Mouse (Mus musculus): ENCODE data around the gene Pcgf6. TPM values are rescaled to one million over a fixed set of nuclear protein-coding genes. Genes with fewer than 3 reads are reported as not detected.
"Not testable (repeated sequence)": the region's sequence is repeated elsewhere in the genome, so short reads cannot be mapped to it uniquely, and the experiment has no call there.

Gene Pcgf6
- polyA plus RNA-seq, 1 experiment from 2014 or later = 19.5 TPM

DNA sequence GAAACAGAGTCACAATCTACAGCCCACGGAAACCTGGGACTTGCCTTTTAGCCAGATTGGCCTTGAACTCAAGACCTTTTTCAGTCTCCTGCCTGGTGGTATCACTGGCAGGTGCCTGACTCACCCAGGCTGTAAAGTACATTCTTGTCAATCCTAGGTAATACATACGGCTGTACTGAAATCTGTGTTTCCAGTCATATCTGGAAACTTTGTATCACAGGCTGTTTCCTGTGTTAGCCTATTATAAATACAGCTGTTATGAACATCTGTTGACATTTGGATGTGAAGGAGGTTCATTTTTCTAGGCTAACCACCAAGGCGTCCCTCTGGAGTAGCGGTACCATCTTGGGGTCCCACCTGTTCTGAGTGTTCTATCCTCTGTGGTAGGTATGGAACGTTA, 40.8 kb downstream of the Pcgf6 start:
- Histone ChIP-seq H3K27ac (no peak overlapping the region), H3K36me3 (no peaks in the 10 kb centered on the region), H3K4me2 (replicated peaks) (no peak overlapping the region), H3K4me1 (replicated peaks) (peaks cover 8% of the 10 kb centered on the region), H3K27me3 (replicated peaks) (peaks cover 33% of the 10 kb centered on the region), H3K9me3 (no peaks in the 10 kb centered on the region), H3K9ac (no peak overlapping the region), H3K4me3 (replicated peaks) (no peak overlapping the region)
- no peak for ATAC-seq
- WGBS = 65% methylated on average over 5 of the region's 5 CpGs

DNA sequence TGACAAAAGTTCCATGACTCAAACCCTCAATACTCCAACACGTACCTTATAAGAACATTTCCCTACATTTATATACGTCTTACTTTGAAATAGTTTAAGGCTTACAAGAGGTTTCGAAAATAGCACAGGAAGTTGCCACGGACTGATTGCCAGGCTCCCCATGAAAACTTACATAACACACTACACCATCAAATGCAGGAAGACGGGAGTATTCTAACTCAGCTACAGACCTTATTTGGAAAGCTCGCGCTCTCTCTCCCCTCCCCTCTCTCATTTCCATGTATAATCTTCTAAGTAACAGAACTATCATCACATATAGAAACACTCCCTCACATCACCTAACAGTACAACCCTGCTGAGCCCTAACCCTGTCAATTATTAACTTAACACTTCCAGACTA, 41.3 kb downstream of the Pcgf6 start:
- no peaks in the 10 kb centered on the region for H3K36me3 ChIP-seq
- ATAC-seq = no peak
- H3K4me2 ChIP-seq (replicated peaks) = no peak overlapping the region
- H3K4me3 ChIP-seq (replicated peaks) = no peak overlapping the region
- peaks cover 28% of the 10 kb centered on the region for H3K27me3 ChIP-seq (replicated peaks)
- no peaks in the 10 kb centered on the region for H3K9me3 ChIP-seq
- 78% methylated on average over 7 of the region's 7 CpGs for WGBS
- H3K9ac ChIP-seq = no peak overlapping the region
- H3K4me1 ChIP-seq (replicated peaks) = peaks cover 3% of the 10 kb centered on the region
- no peak overlapping the region for H3K27ac ChIP-seq

GRCm38 (mm10) chr19:47006321-47006720, 44.4 kb downstream of the Pcgf6 start:
- Histone ChIP-seq H3K27me3 (replicated peaks) (no peaks in the 10 kb centered on the region), H3K4me3 (replicated peaks) (no peak overlapping the region), H3K9me3 (no peaks in the 10 kb centered on the region), H3K9ac (no peak overlapping the region), H3K36me3 (no peaks in the 10 kb centered on the region), H3K27ac (no peak overlapping the region), H3K4me1 (replicated peaks) (no peaks in the 10 kb centered on the region), H3K4me2 (replicated peaks) (no peak overlapping the region)
- ATAC-seq = no peak
- WGBS = 3% methylated on average over 4 of the region's 4 CpGs

DNA sequence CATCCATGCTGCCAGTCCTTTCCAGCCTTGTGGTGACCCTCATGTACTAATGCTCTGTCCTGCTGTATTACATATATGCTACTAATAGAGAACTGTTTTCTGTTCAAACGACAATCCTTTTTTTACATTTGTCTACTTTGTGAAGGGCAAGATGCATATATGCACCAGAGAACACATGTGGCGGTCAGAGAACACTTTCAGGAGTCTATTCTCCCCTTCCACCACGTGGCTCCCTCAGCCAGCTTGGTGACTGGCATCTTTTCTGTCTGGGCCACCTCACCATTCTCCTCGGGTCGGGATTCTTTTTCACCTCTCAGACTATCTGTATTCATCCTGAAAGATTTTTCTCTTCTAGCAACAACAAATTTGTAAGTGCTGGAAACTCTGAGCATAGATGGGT, 44.8 kb downstream of the Pcgf6 start:
- no peaks in the 10 kb centered on the region for H3K9me3 ChIP-seq
- no peak overlapping the region for H3K27ac ChIP-seq
- no peak overlapping the region for H3K4me2 ChIP-seq (replicated peaks)
- WGBS = 70% methylated on average over 5 of the region's 5 CpGs
- no peaks in the 10 kb centered on the region for H3K4me1 ChIP-seq (replicated peaks)
- no peaks in the 10 kb centered on the region for H3K27me3 ChIP-seq (replicated peaks)
- no peak for ATAC-seq
- H3K4me3 ChIP-seq (replicated peaks) = no peak overlapping the region
- H3K9ac ChIP-seq = no peak overlapping the region
- no peaks in the 10 kb centered on the region for H3K36me3 ChIP-seq

DNA sequence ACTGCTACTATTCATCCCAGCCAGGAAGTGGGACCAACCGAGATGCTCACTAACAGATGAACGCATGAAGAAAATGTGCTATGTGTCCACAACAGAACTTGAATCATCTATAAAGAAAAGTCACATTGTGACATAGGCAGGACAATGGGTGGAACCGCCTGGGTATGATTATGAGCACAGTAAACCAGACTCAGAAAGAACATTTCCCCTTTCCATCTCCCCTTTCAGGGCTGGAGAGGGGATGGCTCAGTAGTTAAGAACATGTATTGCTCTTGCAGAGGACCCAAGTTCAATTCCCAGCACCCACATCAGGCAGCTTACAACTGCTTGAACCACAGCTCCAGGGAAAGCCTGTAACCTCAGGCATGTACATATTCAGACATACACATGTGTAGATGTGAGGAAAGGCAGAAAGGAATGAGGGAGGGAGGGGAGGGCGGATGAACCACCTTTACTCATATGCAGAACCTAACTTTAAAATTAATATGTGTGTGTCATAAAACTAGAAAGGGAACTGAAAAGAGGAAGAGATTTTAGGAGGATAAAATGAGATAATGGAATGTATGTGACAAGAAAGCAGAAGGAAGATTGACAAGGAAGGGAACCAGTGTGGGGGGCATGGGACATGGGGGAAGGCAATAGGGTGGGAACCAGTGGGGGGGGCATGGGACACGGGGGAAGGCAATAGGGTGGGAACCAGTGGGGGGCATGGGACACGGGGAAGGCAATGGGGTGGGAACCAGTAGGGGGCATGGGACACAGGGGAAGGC, 46.8 kb downstream of the Pcgf6 start:
- no peaks in the 10 kb centered on the region for H3K36me3 ChIP-seq
- no peak for ATAC-seq
- H3K27me3 ChIP-seq (replicated peaks) = no peaks in the 10 kb centered on the region
- no peak overlapping the region for H3K9ac ChIP-seq
- H3K4me1 ChIP-seq (replicated peaks) = no peaks in the 10 kb centered on the region
- no peaks in the 10 kb centered on the region for H3K9me3 ChIP-seq
- H3K4me2 ChIP-seq (replicated peaks) = no peak overlapping the region
- no peak overlapping the region for H3K27ac ChIP-seq
- 75% methylated on average over 6 of the region's 6 CpGs for WGBS
- H3K4me3 ChIP-seq (replicated peaks) = no peak overlapping the region

DNA sequence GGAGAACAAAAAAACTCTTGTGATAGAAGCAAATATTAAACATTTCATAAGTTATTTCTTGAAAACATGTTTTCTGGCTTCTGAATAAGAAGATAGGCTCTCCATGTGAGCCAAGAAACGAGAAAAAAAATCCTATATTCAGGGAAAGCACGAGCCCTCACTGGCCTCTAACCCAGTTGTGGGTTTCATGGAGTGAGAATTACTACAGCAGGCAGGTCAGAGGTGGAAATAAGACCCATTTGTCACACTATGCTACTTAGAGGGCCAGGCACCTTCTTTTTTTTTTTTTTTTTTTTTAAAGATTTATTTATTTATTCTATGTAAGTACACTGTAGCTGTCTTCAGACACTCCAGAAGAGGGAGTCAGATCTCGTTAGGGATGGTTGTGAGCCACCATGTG, 50.3 kb downstream of the Pcgf6 start:
- 79% methylated on average over 3 of the region's 3 CpGs for WGBS

DNA sequence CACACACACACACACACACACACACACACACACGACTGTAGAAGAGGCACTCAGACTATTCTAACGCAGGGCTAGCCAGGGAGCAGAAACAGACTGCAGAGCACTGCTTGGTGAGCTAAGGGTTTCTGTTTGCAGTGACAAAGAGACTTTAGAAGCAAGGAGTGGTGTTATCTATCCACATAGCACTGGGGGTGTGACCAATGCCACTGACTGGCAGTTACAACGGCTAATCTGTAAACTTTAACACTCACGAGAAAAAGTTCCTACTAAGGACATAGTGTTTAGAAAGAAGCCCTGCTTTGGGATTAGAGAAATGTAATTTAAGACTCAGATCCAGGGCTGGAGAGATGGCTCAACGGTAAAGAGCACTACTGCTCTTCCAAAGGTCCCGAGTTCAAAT, 51.0 kb downstream of the Pcgf6 start:
- no peak overlapping the region for H3K4me3 ChIP-seq (replicated peaks)
- 66% methylated on average over 6 of the region's 6 CpGs for WGBS

More for the DNA sequence above, 50.3 kb downstream of the Pcgf6 start:
- not testable (repeated sequence) for H3K4me1 ChIP-seq (replicated peaks); ATAC-seq; H3K4me3 ChIP-seq (replicated peaks); H3K27ac ChIP-seq; H3K9me3 ChIP-seq; H3K4me2 ChIP-seq (replicated peaks); H3K9ac ChIP-seq; H3K27me3 ChIP-seq (replicated peaks); H3K36me3 ChIP-seq

GRCm38 (mm10) chr19:46998953-46999352, 51.8 kb downstream of the Pcgf6 start:
- ATAC-seq = no peak
- no peaks in the 10 kb centered on the region for H3K27me3 ChIP-seq (replicated peaks)
- WGBS = 80% methylated on average over 4 of the region's 4 CpGs
- no peaks in the 10 kb centered on the region for H3K36me3 ChIP-seq
- H3K4me2 ChIP-seq (replicated peaks) = no peak overlapping the region
- H3K27ac ChIP-seq = no peak overlapping the region
- H3K4me1 ChIP-seq (replicated peaks) = no peaks in the 10 kb centered on the region
- no peaks in the 10 kb centered on the region for H3K9me3 ChIP-seq
- H3K9ac ChIP-seq = no peak overlapping the region
- no peak overlapping the region for H3K4me3 ChIP-seq (replicated peaks)

More for the DNA sequence above, 51.0 kb downstream of the Pcgf6 start:
- no peak overlapping the region for H3K4me2 ChIP-seq (replicated peaks)
- no peaks in the 10 kb centered on the region for H3K36me3 ChIP-seq
- no peaks in the 10 kb centered on the region for H3K4me1 ChIP-seq (replicated peaks)
- no peaks in the 10 kb centered on the region for H3K9me3 ChIP-seq
- no peak overlapping the region for H3K27ac ChIP-seq
- H3K27me3 ChIP-seq (replicated peaks) = no peaks in the 10 kb centered on the region
- ATAC-seq = no peak
- no peak overlapping the region for H3K9ac ChIP-seq

DNA sequence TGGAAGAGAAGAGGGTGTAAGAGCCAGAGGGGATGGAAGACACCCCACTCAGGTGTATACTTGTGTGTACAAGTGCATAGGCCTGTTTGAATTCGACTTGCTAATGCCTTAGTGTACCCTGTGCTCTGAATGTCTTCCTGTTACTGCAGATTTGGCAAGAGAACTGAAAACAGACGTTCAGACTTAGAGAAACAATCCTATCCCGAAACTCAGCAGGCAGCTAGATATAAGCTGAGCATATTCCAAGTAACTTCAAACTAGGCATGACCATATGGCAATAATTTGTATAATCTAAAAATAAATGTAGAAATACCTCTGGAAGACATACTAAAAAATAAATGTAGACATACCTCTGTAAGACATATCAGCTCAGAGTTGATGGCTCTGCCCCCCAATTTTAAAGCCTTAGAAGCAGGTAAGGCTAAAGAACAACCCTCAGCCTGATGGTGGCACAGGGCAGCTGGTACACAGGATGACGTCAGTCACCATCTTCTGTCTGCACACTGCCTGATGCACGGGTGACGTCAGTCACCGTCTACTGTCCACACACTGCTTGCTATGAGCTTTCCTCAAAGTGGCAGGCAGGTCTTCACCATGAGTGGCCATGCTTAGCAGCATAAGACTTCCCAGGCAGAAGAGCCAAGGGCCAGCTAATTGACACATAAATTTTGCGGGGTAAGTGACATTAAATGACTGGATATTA, 52.4 kb downstream of the Pcgf6 start:
- Histone ChIP-seq H3K4me3 (replicated peaks) (no peak overlapping the region), H3K36me3 (no peaks in the 10 kb centered on the region), H3K9me3 (no peaks in the 10 kb centered on the region), H3K9ac (no peak overlapping the region), H3K4me2 (replicated peaks) (no peak overlapping the region), H3K27ac (no peak overlapping the region), H3K27me3 (replicated peaks) (no peaks in the 10 kb centered on the region), H3K4me1 (replicated peaks) (no peaks in the 10 kb centered on the region)
- ATAC-seq = no peak
- 80% methylated on average over 8 of the region's 8 CpGs for WGBS

DNA sequence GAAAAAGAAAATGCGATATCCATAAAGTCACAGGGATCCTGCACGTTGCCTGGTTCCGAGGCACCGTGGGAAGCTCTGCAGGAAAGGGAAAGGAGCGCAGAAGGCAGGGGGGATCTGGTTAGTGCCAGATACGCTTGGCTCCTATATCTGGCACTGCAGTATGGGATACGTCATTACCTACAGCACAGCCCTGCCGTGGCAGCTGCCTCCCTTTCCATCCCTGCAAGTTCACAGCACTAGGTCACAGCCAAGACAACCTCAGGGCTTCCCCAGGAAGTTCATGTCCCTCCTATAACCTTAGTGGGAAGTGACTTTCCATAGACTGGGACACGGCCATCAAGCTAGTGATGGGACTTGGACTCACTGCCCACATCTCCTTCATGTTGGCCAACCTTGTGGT, 54.6 kb downstream of the Pcgf6 start:
- Histone ChIP-seq H3K27ac (no peak overlapping the region), H3K9me3 (no peaks in the 10 kb centered on the region), H3K27me3 (replicated peaks) (no peaks in the 10 kb centered on the region), H3K4me2 (replicated peaks) (no peak overlapping the region), H3K36me3 (no peaks in the 10 kb centered on the region), H3K4me3 (replicated peaks) (no peak overlapping the region), H3K9ac (no peak overlapping the region), H3K4me1 (replicated peaks) (no peaks in the 10 kb centered on the region)
- 76% methylated on average over 9 of the region's 9 CpGs for WGBS
- no peak for ATAC-seq

GRCm38 (mm10) chr19:46992329-46992728, 58.4 kb downstream of the Pcgf6 start:
- ATAC-seq; H3K4me2 ChIP-seq (replicated peaks); H3K9me3 ChIP-seq; H3K27me3 ChIP-seq (replicated peaks); H3K4me1 ChIP-seq (replicated peaks); H3K4me3 ChIP-seq (replicated peaks); H3K27ac ChIP-seq; H3K9ac ChIP-seq; H3K36me3 ChIP-seq: not testable (repeated sequence)
- WGBS = 73% methylated on average over 4 of the region's 4 CpGs

- Histone ChIP-seq H3K4me3 (replicated peaks) (no peak overlapping the region), H3K9me3 (no peaks in the 10 kb centered on the region), H3K4me2 (replicated peaks) (no peak overlapping the region), H3K27me3 (replicated peaks) (no peaks in the 10 kb centered on the region), H3K36me3 (no peaks in the 10 kb centered on the region), H3K9ac (no peak overlapping the region), H3K27ac (no peak overlapping the region), H3K4me1 (replicated peaks) (peaks cover 10% of the 10 kb centered on the region; the same call in 1 of the 2 replicates)
- no peak for ATAC-seq
- WGBS = 11% methylated on average over 5 of the region's 5 CpGs
Measured at GRCm38 (mm10) chr19:46991145-46991544, 59.6 kb downstream of the Pcgf6 start.

DNA sequence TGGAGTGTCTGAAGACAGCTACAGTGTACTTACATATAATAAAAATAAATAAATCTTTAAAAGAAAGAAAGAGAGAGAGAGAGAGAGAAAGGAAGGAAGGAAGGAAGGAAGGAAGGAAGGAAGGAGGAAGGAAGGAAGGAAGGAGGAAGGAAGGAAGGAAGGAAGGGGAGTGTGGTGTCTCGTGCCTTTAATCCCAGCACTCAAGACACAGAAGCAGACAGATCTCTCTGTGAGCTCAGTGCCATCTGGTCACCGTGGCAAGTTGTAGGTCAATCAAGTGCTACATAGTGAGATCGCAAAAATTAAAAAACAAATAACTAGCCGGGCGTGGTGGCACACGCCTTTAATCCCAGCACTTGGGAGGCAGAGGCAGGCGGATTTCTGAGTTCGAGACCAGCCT, 60.1 kb downstream of the Pcgf6 start:
- not testable (repeated sequence) for H3K4me2 ChIP-seq (replicated peaks); H3K27ac ChIP-seq; H3K4me1 ChIP-seq (replicated peaks); H3K36me3 ChIP-seq; ATAC-seq; H3K9ac ChIP-seq; H3K4me3 ChIP-seq (replicated peaks); H3K9me3 ChIP-seq; H3K27me3 ChIP-seq (replicated peaks)
- 81% methylated on average over 8 of the region's 8 CpGs for WGBS
